Mouse (Mus musculus): Measurements from ENCODE around the gene Snx7.

Gene Snx7

GRCm38 (mm10) chr3:117868637-117869323 is at the start of gene Snx7:
Snx7 (minus strand) TSS chr3:117868936.
- DNase-seq, result peak; percentile 77 to 86

- no peak for DNase-seq
Observed at GRCm38 (mm10) chr3:117915420-117915819, 46.7 kb upstream of the Snx7 start.

- DNase-seq, result no peak
Observed at GRCm38 (mm10) chr3:117893736-117894135, 25.0 kb upstream of the Snx7 start.

GRCm38 (mm10) chr3:117875450-117875849 is 6.7 kb upstream of the Snx7 start:
- DNase-seq, result no peak

GRCm38 (mm10) chr3:117873209-117873863 is 4.6 kb upstream of the Snx7 start:
- no peak for DNase-seq

GRCm38 (mm10) chr3:117869324-117869715 is 584 bp upstream of the Snx7 start:
- no peak for DNase-seq

GRCm38 (mm10) chr3:117868091-117868490 is 645 bp downstream of the Snx7 start:
- DNase-seq, result no peak

GRCm38 (mm10) chr3:117866696-117867407 is 1.9 kb downstream of the Snx7 start:
- no peak for DNase-seq

- DNase-seq, result no peak
Observed at GRCm38 (mm10) chr3:117865621-117866020, 3.1 kb downstream of the Snx7 start.

- no peak for DNase-seq
Observed at GRCm38 (mm10) chr3:117862951-117863350, 5.8 kb downstream of the Snx7 start.

- no peak for DNase-seq
Observed at GRCm38 (mm10) chr3:117861977-117862434, 6.7 kb downstream of the Snx7 start.

- DNase-seq, result no peak
Observed at GRCm38 (mm10) chr3:117858996-117859395, 9.7 kb downstream of the Snx7 start.

GRCm38 (mm10) chr3:117853729-117854128 is 15.0 kb downstream of the Snx7 start:
- no peak for DNase-seq

- no peak for DNase-seq
Observed at GRCm38 (mm10) chr3:117852054-117852361, 16.7 kb downstream of the Snx7 start.

GRCm38 (mm10) chr3:117851278-117852053 is 17.3 kb downstream of the Snx7 start:
- no peak for DNase-seq

- DNase-seq, result no peak
Observed at GRCm38 (mm10) chr3:117848866-117849265, 19.9 kb downstream of the Snx7 start.

GRCm38 (mm10) chr3:117842658-117843057 is 26.1 kb downstream of the Snx7 start:
- DNase-seq, result no peak

GRCm38 (mm10) chr3:117839867-117840545 is 28.7 kb downstream of the Snx7 start:
- DNase-seq, result peak in 1 of 2 experiments; percentile 21

GRCm38 (mm10) chr3:117838020-117838419 is 30.7 kb downstream of the Snx7 start:
- no peak for DNase-seq

GRCm38 (mm10) chr3:117826486-117827200 is 42.1 kb downstream of the Snx7 start:
- peak in 1 of 2 experiments; percentile 5 for DNase-seq

GRCm38 (mm10) chr3:117823218-117823617 is 45.5 kb downstream of the Snx7 start:
- no peak for DNase-seq

GRCm38 (mm10) chr3:117817635-117818034 is 51.1 kb downstream of the Snx7 start:
- DNase-seq, result no peak

All from cerebellum, postnatal 25 days (tissue).